Mouse (Mus musculus) liver, postnatal 0 days (tissue): Measurements from ENCODE around the gene Rad23a. TPM values are rescaled to one million over a fixed set of nuclear protein-coding genes. Genes with fewer than 3 reads are reported as not detected.

Experiments
- ATAC-seq: fragments of 200-750 bp; cut with Nextera tagmentation; 2 replicates; pipeline ENCODE4 v1.8.0; 2017; ENCODE audit warnings: mild to moderate bottlenecking, moderate library complexity
- DNase-seq: peaks from one replicate; pipeline ENCODE4 v3.0.0-alpha.2; 2016
- H3K27ac ChIP-seq: fragments of 300-500 bp; sonication (generic); 2 replicates; pipeline ENCODE4 v1.5.1; 2014; ENCODE audit warnings: antibody characterized with exemption, moderate library complexity, mild to moderate bottlenecking, low read depth
- H3K27me3 ChIP-seq: fragments of 300-500 bp; sonication (generic); 2 replicates; pipeline ENCODE4 v1.6.1; 2014; ENCODE audit warnings: low read length, control low read depth, mixed read lengths; ENCODE audit not compliant: insufficient read depth
- H3K36me3 ChIP-seq: fragments of 300-500 bp; sonication (generic); replicated peaks from 2 replicates; pipeline ENCODE4 v1.6.1; 2014; ENCODE audit warnings: mild to moderate bottlenecking, control low read depth, low read length, moderate library complexity, mixed read lengths; ENCODE audit not compliant: insufficient read depth
- H3K4me1 ChIP-seq: fragments of 300-500 bp; sonication (generic); 2 replicates; pipeline ENCODE4 v1.6.1; 2014; ENCODE audit warnings: antibody characterized with exemption, mild to moderate bottlenecking, control low read depth; ENCODE audit not compliant: insufficient read depth
- H3K4me2 ChIP-seq: fragments of 300-500 bp; sonication (generic); 2 replicates; pipeline ENCODE4 v1.6.1; 2014; ENCODE audit warnings: low read depth, mild to moderate bottlenecking, low read length, moderate library complexity, mixed read lengths
- H3K4me3 ChIP-seq: fragments of 300-500 bp; sonication (generic); 2 replicates; pipeline ENCODE4 v1.5.1; 2014; ENCODE audit warnings: low read depth, low read length
- H3K9ac ChIP-seq: fragments of 300-500 bp; sonication (generic); replicated peaks from 2 replicates; pipeline ENCODE4 v1.6.1; 2014; ENCODE audit warnings: mild to moderate bottlenecking, moderate library complexity
- H3K9me3 ChIP-seq: fragments of 300-500 bp; sonication (generic); 2 replicates; pipeline ENCODE4 v1.6.1; 2016; ENCODE audit warnings: mild to moderate bottlenecking, control low read depth, low read length, mixed read lengths
- CTCF ChIP-seq: sonication (generic); IDR thresholded peaks from 2 replicates; pipeline ENCODE4 v1.5.1; 2016; ENCODE audit warnings: antibody characterized with exemption, low read depth
- EP300 ChIP-seq: IDR thresholded peaks from 2 replicates; pipeline ENCODE4 v1.6.1; 2016; ENCODE audit warnings: antibody characterized with exemption, low read depth, mild to moderate bottlenecking
- WGBS: fragments of 180-500 bp; shearing (Covaris S2); extraction: QIAGEN DNeasy Blood & Tissue Kit; methylation state at CpG from one replicate; pipeline ENCODE4 v1.1.7; 2014; ENCODE audit not compliant: insufficient replicate concordance; 5-methylcytosine and 5-hydroxymethylcytosine counted together
- polyA plus RNA-seq: library from polyadenylated mRNA; unstranded; fragments of >200 nt; fragmentation: Nextera tagmentation; extraction: Ambion mirVana; gene quantifications from 2 replicates; pipeline ENCODE4 v1.2.1, GENCODE M21; 2015

Gene Rad23a
- polyA plus RNA-seq, 1 experiment from 2014 or later: 164 TPM

DNA sequence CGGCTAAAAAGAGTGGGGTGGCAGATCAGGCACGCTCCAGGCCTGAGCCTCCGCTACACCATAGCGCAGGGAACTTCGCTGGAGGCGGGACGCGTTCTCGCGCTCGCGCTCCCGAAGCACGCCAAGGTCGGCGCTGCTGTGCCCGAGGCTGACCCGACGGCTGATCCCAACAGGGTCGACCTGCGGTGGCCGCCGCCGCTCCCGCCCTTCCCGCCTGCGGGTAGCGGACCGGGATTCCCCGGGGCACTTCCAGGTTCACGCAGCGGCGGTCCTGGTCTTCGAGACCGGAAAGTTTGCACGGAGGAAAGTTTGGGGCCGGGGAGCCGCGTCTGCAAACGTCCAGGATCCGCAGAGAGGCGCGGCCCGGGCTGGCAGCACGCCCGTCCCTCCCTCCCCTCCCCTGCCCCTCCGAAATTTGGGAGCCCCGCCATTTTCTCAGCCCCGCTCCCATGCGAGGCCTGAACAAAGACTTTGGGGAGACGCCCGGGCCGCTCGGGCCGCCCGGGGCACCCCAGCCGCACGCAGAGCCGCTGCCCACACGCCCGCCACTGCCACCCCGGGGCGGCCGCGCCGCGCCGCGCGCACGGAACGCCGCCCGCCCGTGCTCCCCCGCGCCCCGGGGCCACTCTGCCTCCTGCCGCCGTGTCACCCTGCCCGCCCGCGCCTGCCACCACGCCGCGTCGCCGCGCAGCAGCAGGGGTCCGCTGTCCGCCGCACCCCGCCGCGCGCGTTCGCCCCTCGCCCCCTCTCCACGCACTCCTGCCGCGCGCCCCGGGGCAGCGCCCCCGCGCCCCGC lies 41.1 kb downstream of the Rad23a start:
- WGBS: 1% methylated on average over 55 of the region's 108 CpGs
- Histone ChIP-seq H3K36me3 (no peaks in the 10 kb centered on the region), H3K9me3 (no peaks in the 10 kb centered on the region), H3K9ac (peak overlapping the region; percentile 81), H3K27me3 (peaks cover 20% of the 10 kb centered on the region), H3K4me1 (peaks cover 10% of the 10 kb centered on the region), H3K4me3 (peak overlapping the region; percentile 57), H3K27ac (peak overlapping the region; percentile 77), H3K4me2 (peak overlapping the region; percentile 79)
- TF ChIP-seq EP300: no peak
- 0 out of 2 replicates have a peak, but pooled peaks have one; percentile 19 for TF ChIP-seq CTCF
- peak; percentile 68 for DNase-seq
- ATAC-seq: peak; percentile 63

DNA sequence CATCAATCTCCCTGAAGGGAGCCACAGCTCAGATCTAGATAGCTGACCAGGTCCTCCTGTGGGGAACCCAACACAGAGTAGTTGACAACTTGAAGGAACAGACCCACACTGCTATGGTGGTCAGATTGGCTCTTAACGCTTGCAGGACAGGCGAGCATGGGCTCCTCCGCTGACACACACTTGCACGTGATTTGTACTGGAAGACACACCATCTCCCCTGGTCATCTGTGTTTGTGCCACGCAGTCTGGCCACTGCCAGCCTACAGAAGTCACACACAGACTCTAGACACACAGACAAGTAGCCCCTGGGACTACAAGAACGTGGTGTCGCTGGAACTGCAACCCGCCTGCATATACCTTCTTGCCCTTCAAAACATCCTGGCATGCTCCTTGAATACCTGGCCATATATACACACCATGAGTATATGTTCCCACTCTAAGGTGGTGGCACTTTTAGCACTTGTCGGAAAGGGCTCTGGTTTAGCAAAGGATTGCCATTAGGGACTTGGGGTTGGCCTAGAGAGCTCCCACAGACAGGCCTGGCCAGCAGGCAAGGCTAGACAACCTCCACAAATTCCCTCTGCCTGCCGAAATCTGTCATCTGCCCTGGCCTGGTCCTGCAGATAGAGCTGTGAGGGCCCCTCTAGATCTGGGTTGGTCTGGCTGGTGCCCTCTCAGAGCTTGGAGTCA lies 41.9 kb downstream of the Rad23a start:
- no peaks in the 10 kb centered on the region for H3K36me3 ChIP-seq
- TF ChIP-seq EP300 (no peak), CTCF (no peak)
- no peak for ATAC-seq
- WGBS: 76% methylated on average over 10 of the region's 10 CpGs
- peaks cover 10% of the 10 kb centered on the region for H3K4me1 ChIP-seq
- H3K9ac ChIP-seq: peak overlapping the region; percentile 81; the same call in 1 of the 2 replicates
- peak overlapping the region; percentile 57 for H3K4me3 ChIP-seq
- peak overlapping the region; percentile 79 for H3K4me2 ChIP-seq
- no peak for DNase-seq
- H3K9me3 ChIP-seq: no peaks in the 10 kb centered on the region
- peaks cover 20% of the 10 kb centered on the region for H3K27me3 ChIP-seq
- H3K27ac ChIP-seq: no peak overlapping the region

DNA sequence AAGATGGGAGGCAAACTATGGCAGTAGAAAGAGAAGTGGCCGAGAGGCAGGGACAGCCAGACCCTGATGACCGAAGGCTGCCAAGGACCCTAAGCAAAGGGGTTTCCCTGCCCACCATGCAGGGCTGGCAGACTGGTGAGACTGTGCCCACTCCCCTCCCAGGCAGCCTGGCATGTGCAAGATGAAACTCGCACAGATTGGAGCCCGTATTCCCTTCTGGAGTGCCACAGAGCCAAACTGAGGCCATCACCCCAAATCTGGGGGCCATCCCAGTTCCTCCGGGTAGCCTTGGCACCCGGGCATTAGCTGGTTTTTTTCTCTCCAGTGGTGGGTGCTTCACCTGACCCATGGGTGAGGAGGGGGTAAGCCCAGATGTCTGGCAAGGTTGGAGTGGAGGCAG lies 42.5 kb downstream of the Rad23a start:
- no peak overlapping the region for H3K27ac ChIP-seq
- 75% methylated on average over 6 of the region's 6 CpGs for WGBS
- ATAC-seq (no peak), DNase-seq (no peak)
- no peaks in the 10 kb centered on the region for H3K9me3 ChIP-seq
- no peak overlapping the region for H3K9ac ChIP-seq
- H3K36me3 ChIP-seq: no peaks in the 10 kb centered on the region
- H3K4me2 ChIP-seq: no peak overlapping the region
- no peak for TF ChIP-seq EP300
- no peak for TF ChIP-seq CTCF
- peaks cover 18% of the 10 kb centered on the region for H3K27me3 ChIP-seq
- peaks cover 10% of the 10 kb centered on the region for H3K4me1 ChIP-seq
- H3K4me3 ChIP-seq: no peak overlapping the region

GRCm38 (mm10) chr8:84797256-84797797 lies 43.1 kb downstream of the Rad23a start:
- H3K9ac ChIP-seq: no peak overlapping the region
- TF ChIP-seq EP300: no peak
- no peak for TF ChIP-seq CTCF
- 89% methylated on average over 15 of the region's 15 CpGs for WGBS
- DNase-seq (no peak), ATAC-seq (no peak)
- no peaks in the 10 kb centered on the region for H3K9me3 ChIP-seq
- peaks cover 10% of the 10 kb centered on the region for H3K4me1 ChIP-seq
- peaks cover 18% of the 10 kb centered on the region for H3K27me3 ChIP-seq
- H3K4me3 ChIP-seq: no peak overlapping the region
- H3K36me3 ChIP-seq: no peaks in the 10 kb centered on the region
- no peak overlapping the region for H3K27ac ChIP-seq
- H3K4me2 ChIP-seq: no peak overlapping the region

DNA sequence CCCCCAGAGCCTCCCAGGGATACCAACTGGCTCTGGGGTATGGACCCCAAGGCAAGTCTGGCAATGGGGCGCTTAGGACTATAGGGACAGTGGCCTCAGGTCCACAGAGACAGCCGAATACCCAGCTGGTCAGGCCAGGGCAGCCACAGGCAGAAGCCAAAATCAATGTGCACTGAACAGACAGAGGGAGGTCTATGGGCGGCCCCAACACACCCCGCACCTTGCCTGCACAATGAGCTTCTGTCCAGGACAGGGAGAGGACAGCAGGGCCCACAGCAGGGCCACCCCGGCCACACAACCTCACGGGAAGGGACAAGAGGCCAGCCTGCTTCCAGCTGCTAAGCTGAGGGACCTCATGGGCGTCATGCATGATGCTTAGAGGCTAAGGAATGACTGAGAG lies 46.0 kb downstream of the Rad23a start:
- Histone ChIP-seq H3K27ac (no peak overlapping the region), H3K4me2 (no peak overlapping the region), H3K4me3 (no peak overlapping the region), H3K27me3 (peaks cover 15% of the 10 kb centered on the region), H3K36me3 (no peaks in the 10 kb centered on the region), H3K9me3 (no peaks in the 10 kb centered on the region), H3K4me1 (peaks cover 9% of the 10 kb centered on the region), H3K9ac (no peak overlapping the region)
- ATAC-seq: no peak
- TF ChIP-seq EP300 (no peak), CTCF (no peak)
- no peak for DNase-seq
- WGBS: 72% methylated on average over 7 of the region's 7 CpGs

- DNase-seq (no peak), ATAC-seq (no peak)
- Histone ChIP-seq H3K4me2 (no peak overlapping the region), H3K4me1 (peaks cover 6% of the 10 kb centered on the region), H3K36me3 (no peaks in the 10 kb centered on the region), H3K9me3 (no peaks in the 10 kb centered on the region), H3K9ac (no peak overlapping the region), H3K4me3 (no peak overlapping the region), H3K27ac (no peak overlapping the region), H3K27me3 (peaks cover 12% of the 10 kb centered on the region)
- TF ChIP-seq EP300: no peak
- TF ChIP-seq CTCF: no peak
- WGBS: 69% methylated on average over 13 of the region's 13 CpGs
Measured at GRCm38 (mm10) chr8:84793791-84794485, 46.5 kb downstream of the Rad23a start.
